Mouse (Mus musculus) midbrain, embryonic 15.5 days (tissue): ENCODE measurements at regions not wholly inside any gene's neighbourhood (a gene's known extent, or its start where the extent isn't known, plus 50 kb on each side); places are given as distances from the start of the nearest gene placed in this dataset.

Experiments
- ATAC-seq: fragments of 200-750 bp; cut with Nextera tagmentation; replicated peaks from 2 replicates; pipeline ENCODE4 v1.8.0; 2017; ENCODE audit warnings: moderate TSS enrichment
- H3K27ac ChIP-seq: fragments of 300-500 bp; sonication (generic); 2 replicates; pipeline ENCODE4 v1.5.1; 2015; ENCODE audit warnings: mild to moderate bottlenecking, inconsistent platforms
- H3K27me3 ChIP-seq: fragments of 300-500 bp; sonication (generic); replicated peaks from 2 replicates; pipeline ENCODE4 v1.6.1; 2015; ENCODE audit warnings: inconsistent platforms
- H3K36me3 ChIP-seq: fragments of 300-500 bp; sonication (generic); replicated peaks from 2 replicates; pipeline ENCODE4 v1.6.1; 2015; ENCODE audit warnings: inconsistent platforms
- H3K4me1 ChIP-seq: fragments of 300-500 bp; sonication (generic); 2 replicates; pipeline ENCODE4 v1.6.1; 2015; ENCODE audit warnings: inconsistent platforms
- H3K4me2 ChIP-seq: fragments of 300-500 bp; sonication (generic); 2 replicates; pipeline ENCODE4 v1.6.1; 2015; ENCODE audit warnings: inconsistent platforms, mild to moderate bottlenecking, moderate library complexity
- H3K4me3 ChIP-seq: fragments of 300-500 bp; sonication (generic); 2 replicates; pipeline ENCODE4 v1.5.1; 2015; ENCODE audit warnings: mild to moderate bottlenecking, inconsistent platforms
- H3K9ac ChIP-seq: fragments of 300-500 bp; sonication (generic); 2 replicates; pipeline ENCODE4 v1.6.1; 2015; ENCODE audit warnings: mild to moderate bottlenecking, inconsistent platforms
- H3K9me3 ChIP-seq: fragments of 300-500 bp; sonication (generic); 2 replicates; pipeline ENCODE4 v1.6.1; 2016; ENCODE audit warnings: inconsistent platforms
- WGBS: fragments of 180-500 bp; shearing (Covaris S2); methylation state at CpG from one replicate; pipeline ENCODE4 v1.1.7; 2015; ENCODE audit warnings: mixed read lengths; 5-methylcytosine and 5-hydroxymethylcytosine counted together

DNA sequence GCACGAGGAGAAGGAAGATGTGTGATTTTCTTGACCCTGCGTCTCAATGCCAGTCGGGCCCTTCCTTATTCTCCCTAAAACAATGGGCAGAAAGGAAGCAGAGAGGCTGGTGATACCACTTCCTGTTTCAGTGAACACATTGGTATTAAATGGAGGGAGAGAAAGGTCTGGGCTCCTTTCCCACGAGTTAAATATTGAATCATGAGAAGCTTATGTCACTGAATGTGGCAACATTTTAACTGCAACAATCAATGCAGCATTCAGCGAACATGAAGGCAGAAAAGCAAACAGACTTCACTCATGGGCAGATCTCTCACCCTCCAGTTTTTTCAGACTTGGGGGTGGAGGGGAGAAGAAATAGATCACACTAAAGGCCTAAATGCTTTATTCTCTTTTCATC lies 819.8 kb downstream of the Poteg start:
- ATAC-seq: no peak
- no peak overlapping the region for H3K4me2 ChIP-seq
- H3K36me3 ChIP-seq: no peaks in the 10 kb centered on the region
- no peaks in the 10 kb centered on the region for H3K27me3 ChIP-seq
- H3K4me1 ChIP-seq: no peaks in the 10 kb centered on the region
- H3K4me3 ChIP-seq: no peak overlapping the region
- no peaks in the 10 kb centered on the region for H3K9me3 ChIP-seq
- WGBS: 81% methylated on average over 5 of the region's 5 CpGs
- H3K9ac ChIP-seq: no peak overlapping the region
- no peak overlapping the region for H3K27ac ChIP-seq

DNA sequence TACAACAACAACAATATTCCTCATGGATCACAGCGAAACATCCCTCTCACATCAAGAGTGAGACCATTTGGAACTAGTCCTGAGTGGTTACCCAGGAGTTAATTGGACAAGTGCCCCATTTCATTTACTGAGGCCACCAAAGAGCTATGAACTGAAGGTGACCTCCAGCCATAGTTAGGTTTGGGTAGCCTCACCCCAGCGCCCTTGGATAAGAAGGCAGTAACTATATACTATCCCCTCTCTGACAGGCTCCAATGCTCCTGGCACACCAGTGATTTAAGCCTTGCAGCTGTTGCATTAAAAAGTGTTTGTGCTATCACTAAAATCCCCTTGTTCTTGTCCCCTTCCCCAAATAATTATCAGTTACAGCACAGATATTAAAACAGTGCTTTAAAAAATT lies 836.8 kb downstream of the Poteg start:
- Histone ChIP-seq H3K9me3 (no peaks in the 10 kb centered on the region), H3K36me3 (no peaks in the 10 kb centered on the region), H3K4me2 (no peak overlapping the region), H3K4me3 (no peak overlapping the region), H3K27me3 (no peaks in the 10 kb centered on the region), H3K9ac (no peak overlapping the region), H3K27ac (no peak overlapping the region), H3K4me1 (no peaks in the 10 kb centered on the region)
- no peak for ATAC-seq
- WGBS: 86% methylated on average over 2 of the region's 2 CpGs

DNA sequence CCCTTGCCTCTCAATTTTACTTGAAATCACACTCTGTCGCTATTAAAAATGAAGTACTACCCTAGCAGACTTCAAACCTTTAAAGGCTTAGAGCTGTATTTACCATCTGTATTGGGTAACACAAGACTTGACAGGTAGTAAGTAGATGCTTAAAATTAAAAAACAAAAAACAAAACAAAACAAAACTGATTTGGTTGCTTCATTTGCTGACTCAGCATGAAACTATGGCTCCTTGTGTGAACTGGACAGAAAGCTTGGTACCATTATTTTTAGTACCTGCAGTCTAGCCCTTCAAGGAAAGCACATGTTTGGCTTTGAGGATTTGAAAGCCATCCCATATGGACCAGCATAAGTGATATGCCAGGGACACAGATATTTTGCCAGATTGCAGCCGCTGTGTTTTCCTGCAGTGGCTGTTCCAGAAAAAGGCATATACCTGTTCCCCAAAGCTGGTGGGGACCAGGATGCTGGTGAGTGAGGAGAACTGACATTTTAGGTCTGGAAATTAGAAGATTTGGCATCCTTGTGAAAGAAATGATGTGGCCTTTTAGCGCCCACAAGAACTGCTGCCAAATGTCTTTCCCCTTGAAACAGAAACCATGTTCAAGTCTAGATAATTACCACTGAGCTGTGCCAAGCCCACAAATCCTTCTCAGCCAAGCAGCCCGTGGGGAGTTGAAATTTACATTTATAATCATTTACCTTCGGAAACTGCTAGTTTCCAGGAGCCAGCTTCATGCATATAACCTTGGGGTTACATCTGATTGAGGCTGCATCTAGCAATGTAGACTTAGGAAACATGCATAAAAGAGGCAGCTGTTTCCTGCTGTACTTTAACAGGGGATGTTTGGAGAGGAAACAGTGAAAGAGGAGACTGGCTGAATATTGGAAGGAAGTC lies 851.7 kb downstream of the Poteg start:
- WGBS: 61% methylated on average over 5 of the region's 5 CpGs
- no peak overlapping the region; the same call in 1 of the 2 replicates for H3K27ac ChIP-seq
- H3K27me3 ChIP-seq: no peaks in the 10 kb centered on the region
- H3K4me1 ChIP-seq: 0 out of 2 replicates have a peak, but pooled peaks cover 3% of the 10 kb centered on the region
- no peak overlapping the region for H3K4me2 ChIP-seq
- H3K4me3 ChIP-seq: no peak overlapping the region
- H3K9me3 ChIP-seq: no peaks in the 10 kb centered on the region
- peak; percentile 42; the same call in 1 of the 2 replicates for ATAC-seq
- H3K9ac ChIP-seq: no peak overlapping the region
- H3K36me3 ChIP-seq: no peaks in the 10 kb centered on the region

DNA sequence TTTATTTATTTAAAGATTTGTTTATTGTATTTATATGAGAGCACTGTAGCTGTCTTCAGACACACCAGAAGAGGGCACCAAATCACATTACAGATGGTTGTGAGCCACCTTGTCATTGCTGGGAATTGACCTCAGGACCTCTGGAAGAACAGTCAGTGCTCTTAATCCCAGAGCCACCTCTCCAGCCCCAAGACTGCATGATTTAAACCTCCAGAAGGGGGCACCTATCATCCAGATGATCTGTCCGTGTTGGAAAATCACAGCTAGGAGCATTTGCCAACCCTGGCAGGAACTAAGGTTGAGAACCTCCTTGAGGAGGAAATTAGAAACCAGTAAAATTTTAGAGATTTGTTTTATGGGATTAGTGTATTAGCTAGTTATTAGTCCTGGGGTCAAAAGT lies 869.6 kb downstream of the Poteg start:
- Histone ChIP-seq H3K4me2 (no peak overlapping the region), H3K4me1 (no peaks in the 10 kb centered on the region), H3K9ac (no peak overlapping the region), H3K27ac (no peak overlapping the region), H3K27me3 (no peaks in the 10 kb centered on the region), H3K9me3 (no peaks in the 10 kb centered on the region), H3K4me3 (no peak overlapping the region), H3K36me3 (no peaks in the 10 kb centered on the region)
- no peak for ATAC-seq
- WGBS: 60% methylated on average over 1 of the region's 1 CpGs

DNA sequence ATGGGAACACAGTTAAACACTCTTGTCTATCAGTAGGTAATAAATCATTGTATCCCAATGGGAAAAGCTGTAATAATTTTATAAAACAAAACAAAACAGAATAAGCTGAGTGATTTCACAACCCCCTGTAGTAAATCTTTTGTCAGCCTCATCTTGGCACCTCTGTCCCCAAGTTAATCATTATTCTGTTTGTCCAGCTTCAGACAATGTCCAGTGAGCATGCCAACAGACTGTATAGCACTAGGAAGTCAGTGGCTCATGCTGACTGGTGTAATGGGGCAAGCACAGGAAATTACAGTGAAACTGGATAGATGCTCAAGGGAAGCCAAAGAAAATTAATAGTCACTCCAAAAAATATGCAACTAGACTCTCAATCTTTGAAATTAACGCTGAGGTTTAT lies 885.9 kb downstream of the Poteg start:
- Histone ChIP-seq H3K9me3 (no peaks in the 10 kb centered on the region), H3K4me3 (no peak overlapping the region), H3K27ac (no peak overlapping the region), H3K9ac (no peak overlapping the region), H3K4me1 (no peaks in the 10 kb centered on the region), H3K27me3 (no peaks in the 10 kb centered on the region), H3K4me2 (no peak overlapping the region), H3K36me3 (no peaks in the 10 kb centered on the region)
- WGBS: 98% methylated on average over 1 of the region's 1 CpGs
- ATAC-seq: no peak

DNA sequence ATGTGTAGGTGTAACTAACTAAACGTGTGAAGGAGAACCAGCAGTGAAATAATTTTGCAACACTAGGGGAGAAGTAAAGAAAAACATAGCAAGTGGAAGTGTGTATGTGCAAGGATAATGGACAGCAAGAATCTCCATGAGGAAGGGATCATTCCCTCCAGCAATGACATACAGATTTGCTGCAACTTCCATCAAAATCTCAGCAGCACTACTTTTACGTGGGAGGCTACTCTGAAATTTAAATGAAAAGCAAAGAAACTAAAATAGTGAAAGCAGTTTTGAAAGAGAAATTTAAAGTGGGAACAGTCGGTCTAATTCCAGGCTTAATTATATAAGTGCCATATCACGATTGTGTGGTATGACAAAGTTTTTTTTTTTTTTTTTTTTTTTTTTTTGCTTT lies 890.0 kb downstream of the Poteg start:
- H3K27ac ChIP-seq: no peak overlapping the region
- WGBS: 83% methylated on average over 4 of the region's 4 CpGs
- H3K36me3 ChIP-seq: no peaks in the 10 kb centered on the region
- ATAC-seq: no peak
- H3K4me1 ChIP-seq: no peaks in the 10 kb centered on the region
- H3K27me3 ChIP-seq: no peaks in the 10 kb centered on the region
- no peaks in the 10 kb centered on the region for H3K9me3 ChIP-seq
- H3K9ac ChIP-seq: no peak overlapping the region
- H3K4me3 ChIP-seq: no peak overlapping the region
- H3K4me2 ChIP-seq: no peak overlapping the region

DNA sequence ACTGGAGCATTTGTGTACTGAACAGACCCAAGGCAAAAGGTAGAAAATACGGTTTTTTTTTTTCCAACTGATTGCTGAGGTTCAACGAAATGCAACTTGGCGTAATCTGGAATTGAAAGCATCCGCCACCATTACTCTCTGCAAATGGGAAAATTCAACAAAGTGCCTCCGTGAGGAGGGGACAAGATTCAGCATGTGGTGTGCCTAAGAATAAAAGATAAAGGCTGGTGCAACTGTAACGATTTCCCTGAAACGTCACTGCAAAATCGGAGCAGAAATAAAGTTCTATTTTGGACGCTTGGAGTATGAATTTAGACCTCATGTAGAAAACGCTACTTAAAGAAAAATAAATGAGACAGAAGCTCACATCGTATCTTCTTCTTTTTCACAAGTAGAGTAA lies 893.8 kb downstream of the Poteg start:
- H3K4me1 ChIP-seq: no peaks in the 10 kb centered on the region
- no peaks in the 10 kb centered on the region for H3K36me3 ChIP-seq
- 90% methylated on average over 11 of the region's 11 CpGs for WGBS
- no peak overlapping the region for H3K4me2 ChIP-seq
- ATAC-seq: no peak
- H3K27me3 ChIP-seq: no peaks in the 10 kb centered on the region
- H3K27ac ChIP-seq: no peak overlapping the region
- H3K4me3 ChIP-seq: no peak overlapping the region
- H3K9ac ChIP-seq: no peak overlapping the region
- H3K9me3 ChIP-seq: no peaks in the 10 kb centered on the region

DNA sequence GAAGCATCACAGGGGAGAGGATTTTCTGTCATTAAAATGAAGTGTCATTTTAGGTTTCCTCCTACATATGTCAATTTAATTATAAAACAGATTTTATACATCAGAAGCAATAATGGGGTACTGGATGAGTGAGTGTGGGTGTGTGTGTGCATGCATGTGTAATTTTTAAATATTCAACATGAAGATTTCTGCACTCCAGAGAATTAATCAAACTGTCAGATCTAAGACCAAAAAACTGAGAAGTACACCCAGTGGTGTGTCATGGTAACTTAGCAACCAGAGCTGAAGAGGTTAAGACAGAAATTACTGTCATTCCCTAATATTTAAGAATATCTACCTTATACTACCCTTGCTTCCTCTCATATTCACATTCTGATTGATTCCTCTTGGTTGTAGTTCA lies 919.0 kb downstream of the Poteg start:
- no peak for ATAC-seq
- H3K4me1 ChIP-seq: no peaks in the 10 kb centered on the region
- no peaks in the 10 kb centered on the region for H3K9me3 ChIP-seq
- no peaks in the 10 kb centered on the region for H3K27me3 ChIP-seq
- no peak overlapping the region for H3K9ac ChIP-seq
- H3K4me3 ChIP-seq: no peak overlapping the region
- no peaks in the 10 kb centered on the region for H3K36me3 ChIP-seq
- H3K4me2 ChIP-seq: no peak overlapping the region
- H3K27ac ChIP-seq: no peak overlapping the region

DNA sequence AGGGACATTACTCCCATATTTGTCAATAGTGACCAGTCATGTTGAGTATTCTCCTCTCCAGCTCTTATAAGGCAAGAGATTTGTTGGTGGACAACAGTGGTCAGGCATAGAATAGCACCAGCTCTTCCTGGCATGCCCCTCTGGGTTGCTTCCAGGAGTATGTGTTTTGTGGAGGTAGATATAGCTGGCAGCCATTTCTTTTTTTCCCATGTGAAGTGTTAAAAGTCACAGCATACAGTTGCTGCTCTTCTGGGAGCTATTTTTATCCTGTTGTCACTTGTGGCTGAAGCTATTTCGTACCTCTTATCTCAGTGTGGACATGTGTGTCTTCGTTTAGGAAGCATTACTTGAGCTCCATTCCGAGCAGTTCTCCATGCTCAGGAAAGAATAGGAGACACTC lies 919.9 kb downstream of the Poteg start:
- H3K27me3 ChIP-seq: no peaks in the 10 kb centered on the region
- no peak overlapping the region for H3K4me3 ChIP-seq
- H3K27ac ChIP-seq: no peak overlapping the region
- H3K36me3 ChIP-seq: no peaks in the 10 kb centered on the region
- no peaks in the 10 kb centered on the region for H3K4me1 ChIP-seq
- 84% methylated on average over 3 of the region's 3 CpGs for WGBS
- no peak overlapping the region for H3K9ac ChIP-seq
- no peak overlapping the region for H3K4me2 ChIP-seq
- H3K9me3 ChIP-seq: no peaks in the 10 kb centered on the region
- ATAC-seq: no peak

DNA sequence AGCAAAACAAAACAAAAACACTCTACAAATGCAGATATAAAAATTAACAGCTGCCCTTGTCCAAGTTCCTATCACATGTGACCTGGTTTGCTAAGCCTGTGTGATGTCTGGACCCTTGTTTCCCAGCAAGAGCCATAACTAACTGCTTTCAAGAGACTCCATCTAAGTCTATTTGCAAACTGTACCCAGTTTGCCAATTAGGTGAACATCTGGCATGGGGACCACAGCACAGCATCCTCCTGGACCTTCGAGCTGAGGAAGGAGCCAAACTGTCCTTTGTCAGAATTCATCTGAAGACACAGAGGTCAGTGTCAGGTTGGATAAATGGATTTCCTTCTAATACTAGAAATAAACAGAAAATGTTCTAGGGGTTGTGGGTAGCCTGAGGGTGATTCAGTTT lies 924.3 kb downstream of the Poteg start:
- ATAC-seq: no peak
- WGBS: 61% methylated on average over 1 of the region's 1 CpGs

DNA sequence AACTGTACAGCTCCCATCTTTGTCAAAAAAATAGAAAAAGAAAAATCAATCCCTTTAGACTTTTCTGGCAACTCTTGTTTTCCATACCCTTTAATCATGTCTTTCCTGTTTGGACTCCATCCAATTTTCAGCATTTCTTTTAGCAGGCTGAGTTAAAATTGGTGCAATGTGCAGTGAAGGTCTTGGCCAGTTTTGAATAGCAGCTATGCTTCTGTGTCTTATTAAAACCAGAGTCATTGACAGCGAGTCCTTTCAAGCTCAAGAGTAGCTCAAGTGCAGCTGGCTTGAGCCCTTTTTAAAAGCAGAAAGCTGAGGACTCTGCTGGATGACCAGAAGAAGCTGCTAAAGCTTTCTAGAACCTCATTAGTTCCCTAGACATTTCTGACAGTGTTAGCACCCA lies 952.7 kb downstream of the Poteg start:
- H3K9ac ChIP-seq: no peak overlapping the region
- H3K4me1 ChIP-seq: no peaks in the 10 kb centered on the region
- H3K9me3 ChIP-seq: no peaks in the 10 kb centered on the region
- no peaks in the 10 kb centered on the region for H3K36me3 ChIP-seq
- H3K27me3 ChIP-seq: no peaks in the 10 kb centered on the region
- H3K4me2 ChIP-seq: no peak overlapping the region
- WGBS: 56% methylated on average over 1 of the region's 1 CpGs
- no peak for ATAC-seq
- no peak overlapping the region for H3K4me3 ChIP-seq
- no peak overlapping the region for H3K27ac ChIP-seq

More for the DNA sequence above, 924.3 kb downstream of the Poteg start:
- Histone ChIP-seq H3K27me3 (no peaks in the 10 kb centered on the region), H3K4me1 (no peaks in the 10 kb centered on the region), H3K9ac (no peak overlapping the region), H3K36me3 (no peaks in the 10 kb centered on the region), H3K4me2 (no peak overlapping the region), H3K9me3 (no peaks in the 10 kb centered on the region), H3K27ac (no peak overlapping the region), H3K4me3 (no peak overlapping the region)

DNA sequence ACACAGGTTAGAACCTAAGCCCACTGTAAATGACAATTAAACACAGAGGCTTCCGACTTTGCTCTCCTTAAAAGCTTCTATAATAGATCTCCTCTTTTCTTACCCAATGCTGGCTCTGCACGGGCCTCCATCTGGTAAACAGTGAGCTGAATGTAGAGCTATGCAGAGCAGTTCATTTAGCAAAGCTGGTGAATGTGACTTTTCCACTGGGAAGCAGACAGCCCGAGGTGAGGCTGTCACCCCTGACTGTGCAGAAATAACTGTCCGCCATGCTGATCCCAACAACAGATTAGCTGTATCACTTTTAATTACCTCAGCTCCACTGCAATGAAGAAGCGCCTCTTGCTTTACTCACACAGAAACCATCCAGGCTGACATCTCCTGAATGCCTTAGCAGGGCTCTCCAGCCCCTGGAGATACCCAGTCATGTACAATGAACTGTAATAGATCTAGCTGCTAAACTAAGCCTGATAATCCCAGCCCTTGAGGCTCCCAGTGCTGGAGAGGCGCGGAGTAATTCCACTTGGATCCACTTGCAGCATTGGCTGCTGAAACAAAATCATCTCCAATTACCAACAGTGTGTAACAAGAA lies 980.2 kb downstream of the Poteg start:
- H3K4me2 ChIP-seq: no peak overlapping the region
- no peaks in the 10 kb centered on the region for H3K9me3 ChIP-seq
- peak; percentile 86 for ATAC-seq
- no peaks in the 10 kb centered on the region for H3K36me3 ChIP-seq
- H3K4me1 ChIP-seq: 0 out of 2 replicates have a peak, but pooled peaks cover 5% of the 10 kb centered on the region
- 33% methylated on average over 7 of the region's 7 CpGs for WGBS
- peak overlapping the region; percentile 16 for H3K27ac ChIP-seq
- H3K27me3 ChIP-seq: no peaks in the 10 kb centered on the region
- no peak overlapping the region for H3K4me3 ChIP-seq
- H3K9ac ChIP-seq: no peak overlapping the region

DNA sequence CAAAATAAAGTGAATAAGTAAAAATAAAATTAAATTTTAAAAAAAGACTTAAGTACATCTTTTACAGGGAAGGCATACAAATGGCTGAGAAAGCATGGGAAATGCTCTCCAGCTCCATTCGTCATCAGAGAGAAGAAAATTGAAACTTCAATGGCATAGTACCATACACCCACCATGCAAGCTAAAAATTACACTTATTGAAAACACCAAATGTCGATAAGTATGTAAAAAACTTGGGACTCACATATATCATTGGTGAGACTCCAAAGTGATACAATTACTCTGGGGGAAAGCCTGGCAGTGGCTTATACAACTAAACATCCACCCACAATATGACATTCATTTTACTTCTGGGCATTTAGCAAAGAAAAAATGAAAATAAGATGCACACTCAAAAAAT lies 1025.7 kb downstream of the Poteg start:
- H3K27me3 ChIP-seq: no peaks in the 10 kb centered on the region

More for the DNA sequence above, 1025.7 kb downstream of the Poteg start:
- H3K27ac ChIP-seq: no peak overlapping the region
- H3K4me2 ChIP-seq: no peak overlapping the region
- no peak overlapping the region for H3K9ac ChIP-seq
- H3K9me3 ChIP-seq: no peaks in the 10 kb centered on the region
- no peaks in the 10 kb centered on the region for H3K4me1 ChIP-seq
- H3K4me3 ChIP-seq: no peak overlapping the region
- no peaks in the 10 kb centered on the region for H3K36me3 ChIP-seq
- 91% methylated on average over 2 of the region's 2 CpGs for WGBS
- ATAC-seq: no peak
